18 mouse cellular contexts compared by ENCODE assay signal in the genomic region with DNA sequence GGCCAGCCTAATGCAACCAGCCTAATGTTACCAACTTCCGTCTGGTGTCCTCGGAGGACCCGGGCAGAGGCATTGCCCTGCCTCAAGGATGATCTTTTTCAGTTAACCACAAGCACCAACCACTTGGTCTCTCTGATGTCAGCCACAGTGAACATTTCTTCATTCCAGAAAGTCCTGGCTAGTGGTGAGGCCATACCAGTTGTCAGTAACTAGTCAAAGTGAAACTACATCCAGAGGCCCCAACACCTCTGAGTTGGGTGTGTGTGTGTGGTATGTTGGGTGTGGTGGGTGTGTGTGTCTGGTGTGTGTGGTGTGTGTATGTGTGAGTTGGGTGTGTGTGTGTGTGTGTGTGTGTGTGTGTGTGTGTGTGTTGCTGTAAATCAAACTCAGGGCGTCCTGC. TPM values are rescaled to one million over a fixed set of nuclear protein-coding genes. Genes with fewer than 3 reads are reported as not detected.
DNase-seq lines count a peak whose midpoint lies in the region; ATAC-seq and TF ChIP-seq lines count a peak whose summit lies in the region.
"Had no signal": no experiment of that assay in that cellular context is flagged by ENCODE, and none has a peak within 500 bp of the region (broad histone marks: within the 10 kb centered on the region; RNA-seq: fewer than 3 reads in every experiment).

No protein-coding gene starts in this region.

- peaks cover 5% of the 10 kb centered on the region; the same call in 1 of the 2 replicates for H3K4me1 ChIP-seq in heart, adult 2 months (ENCODE audit: control insufficient read depth, insufficient read depth, low read length)
- H3K4me1 ChIP-seq in CH12.LX (ENCODE audit: control insufficient read depth in 1 of 2, insufficient read depth in 2 of 2): peaks cover 3 to 31% of the 10 kb centered on the region in 2 experiments
- peaks cover 9% of the 10 kb centered on the region for H3K4me1 ChIP-seq in hindbrain, embryonic 14.5 days (replicated peaks; ENCODE audit: control insufficient read depth, insufficient read depth, low read length)
- H3K4me1 ChIP-seq: embryonic facial prominence, embryonic 12.5 days; hindbrain, embryonic 12.5 days; neural tube, embryonic 13.5 days had no signal

- intact Hi-C loops in heart, adult 2 months (cut with DNase I): no loop called here
- intact Hi-C loops in heart, postnatal 36 days (cut with DNase I): no loop called here

- H3K36me3 ChIP-seq in heart, adult 2 months (ENCODE audit: control insufficient read depth, insufficient read depth, low read length): no peaks in the 10 kb centered on the region
- peaks cover 2 to 3% of the 10 kb centered on the region in 2 experiments for H3K36me3 ChIP-seq in CH12.LX (replicated peaks in 1 of 2; ENCODE audit: control insufficient read depth in 1 of 2, insufficient read depth in 1 of 2, low read length in 1 of 2)
- H3K36me3 ChIP-seq in myocyte (ENCODE audit: control insufficient read depth, insufficient read depth): no peaks in the 10 kb centered on the region
- no peaks in the 10 kb centered on the region for H3K36me3 ChIP-seq in hindbrain, embryonic 14.5 days (replicated peaks; ENCODE audit: control insufficient read depth, insufficient read depth)
- H3K36me3 ChIP-seq: embryonic facial prominence, embryonic 12.5 days; heart, embryonic 12.5 days; hindbrain, embryonic 12.5 days; kidney, embryonic 15.5 days; midbrain, embryonic 13.5 days; neural tube, embryonic 13.5 days had no signal

- ATAC-seq in hematopoietic stem cell, adult 5-6 weeks (replicated peaks in 1 of 2; ENCODE audit: insufficient read depth in 1 of 2, low FRiP score in 2 of 2, low TSS enrichment in 1 of 2, low read depth in 1 of 2, poor library complexity in 2 of 2, severe bottlenecking in 2 of 2): peak; percentile 13 to 27; a peak in 1 of 4 replicates
- no peak for ATAC-seq in hindbrain, embryonic 14.5 days (ENCODE audit: low FRiP score)
- ATAC-seq: midbrain, embryonic 13.5 days had no signal

- H3K9me3 ChIP-seq in CH12.LX (replicated peaks; ENCODE audit: low read length): no peaks in the 10 kb centered on the region
- H3K9me3 ChIP-seq in hindbrain, embryonic 14.5 days (ENCODE audit: control insufficient read depth, low read length): no peaks in the 10 kb centered on the region
- H3K9me3 ChIP-seq: embryonic facial prominence, embryonic 12.5 days; heart, embryonic 12.5 days; hindbrain, embryonic 12.5 days; kidney, embryonic 15.5 days; midbrain, embryonic 13.5 days; neural tube, embryonic 13.5 days had no signal

- TF ChIP-seq EP300 in heart, adult 2 months (IDR thresholded peaks at IDR 0.05; ENCODE audit: insufficient read depth, low read depth, low read length): no peak
- peak; percentile 86 for TF ChIP-seq EP300 in CH12.LX (IDR thresholded peaks at IDR 0.05; ENCODE audit: low read length)

- no peak overlapping the region for H3K4me3 ChIP-seq in heart, adult 2 months
- H3K4me3 ChIP-seq in CH12.LX (replicated peaks in 1 of 3; ENCODE audit: low read depth in 2 of 3, low read length in 2 of 3, poor library complexity in 1 of 3): peak overlapping the region; percentile 14 to 35 (median 26)
- H3K4me3 ChIP-seq in myocyte: no peak overlapping the region
- no peak overlapping the region for H3K4me3 ChIP-seq in hindbrain, embryonic 14.5 days (replicated peaks; ENCODE audit: low read length)
- H3K4me3 ChIP-seq: embryonic facial prominence, embryonic 12.5 days; heart, embryonic 12.5 days; hindbrain, embryonic 12.5 days; midbrain, embryonic 13.5 days; neural tube, embryonic 13.5 days had no signal

- no peak; the same call in 1 of the 2 replicates for TF ChIP-seq RAD21 in CH12.LX (IDR thresholded peaks at IDR 0.05; ENCODE audit: low read depth, low read length)

- TF ChIP-seq POLR2A in heart, adult 2 months (IDR thresholded peaks at IDR 0.05; ENCODE audit: insufficient read depth, low read depth, low read length): no peak
- TF ChIP-seq POLR2A in CH12.LX (IDR thresholded peaks at IDR 0.05; ENCODE audit: low read depth, low read length) (no peak; the same call in 1 of the 2 replicates), myocyte (IDR thresholded peaks at IDR 0.05; ENCODE audit: insufficient read length, low read depth) (no peak)

- no peaks in the 10 kb centered on the region for H3K79me2 ChIP-seq in heart, adult 2 months (replicated peaks; ENCODE audit: control insufficient read depth, insufficient read depth, low read length)
- H3K79me2 ChIP-seq in CH12.LX (replicated peaks; ENCODE audit: control insufficient read depth, extremely low read depth, insufficient read depth, poor library complexity, severe bottlenecking) (no peaks in the 10 kb centered on the region), myocyte (ENCODE audit: control insufficient read depth, insufficient read depth) (no peaks in the 10 kb centered on the region)

- 90% methylated on average over 4 of the region's 4 CpGs for WGBS in heart, adult 2 months
- 94% methylated on average over 4 of the region's 4 CpGs for WGBS in hindbrain, embryonic 14.5 days

- in situ Hi-C loops in CH12.LX (cut with MboI; ENCODE audit: low pct_ligation_motif_present, low pct_unique_long_range_greater_than_20kb, low sequenced_read_pairs): no loop called here

- H3ac ChIP-seq in myocyte (ENCODE audit: control insufficient read depth, insufficient read length): no peak overlapping the region

- dilution Hi-C loops in CH12.LX (cut with MboI; ENCODE audit: extremely low pct_ligation_motif_present, extremely low pct_unique_long_range_greater_than_20kb, low sequenced_read_pairs): no loop called here

- no peaks in the 10 kb centered on the region for H3K27me3 ChIP-seq in heart, adult 2 months (ENCODE audit: control insufficient read depth, insufficient read depth, low read length)
- H3K27me3 ChIP-seq in CH12.LX (replicated peaks): no peaks in the 10 kb centered on the region
- H3K27me3 ChIP-seq in myocyte (ENCODE audit: control insufficient read depth, insufficient read depth, insufficient read length): no peaks in the 10 kb centered on the region
- H3K27me3 ChIP-seq in hindbrain, embryonic 14.5 days (ENCODE audit: control insufficient read depth, insufficient read depth, low read length): no peaks in the 10 kb centered on the region
- H3K27me3 ChIP-seq: embryonic facial prominence, embryonic 12.5 days; heart, embryonic 12.5 days; hindbrain, embryonic 12.5 days; kidney, embryonic 15.5 days; midbrain, embryonic 13.5 days; neural tube, embryonic 13.5 days had no signal

- H3K4me2 ChIP-seq in CH12.LX (ENCODE audit: insufficient read depth, low read depth, poor library complexity, severe bottlenecking): peak overlapping the region; percentile 18
- peak overlapping the region; percentile 13 for H3K4me2 ChIP-seq in myocyte (ENCODE audit: low read depth)
- H3K4me2 ChIP-seq in hindbrain, embryonic 14.5 days (replicated peaks): no peak overlapping the region
- H3K4me2 ChIP-seq: embryonic facial prominence, embryonic 12.5 days; heart, embryonic 12.5 days; hindbrain, embryonic 12.5 days; midbrain, embryonic 13.5 days; neural tube, embryonic 13.5 days had no signal

- no peak for TF ChIP-seq CTCF in heart, adult 2 months (IDR thresholded peaks at IDR 0.05)
- TF ChIP-seq CTCF in CH12.LX (conservative IDR thresholded peaks at IDR 0.05 in 1 of 2, IDR thresholded peaks at IDR 0.05 in 1 of 2; ENCODE audit: low read depth in 2 of 2, low read length in 2 of 2): no peak

- no peak overlapping the region for H3K9ac ChIP-seq in heart, adult 2 months (ENCODE audit: low read depth, low read length)
- peak overlapping the region; percentile 67 for H3K9ac ChIP-seq in CH12.LX (ENCODE audit: insufficient read depth, low read depth)
- no peak overlapping the region for H3K9ac ChIP-seq in hindbrain, embryonic 14.5 days
- H3K9ac ChIP-seq: embryonic facial prominence, embryonic 12.5 days; heart, embryonic 12.5 days; hindbrain, embryonic 12.5 days; kidney, embryonic 15.5 days; liver, embryonic 14.5 days; midbrain, embryonic 13.5 days; neural tube, embryonic 13.5 days had no signal

- peak overlapping the region; percentile 84; the same call in 1 of the 2 replicates for H3K27ac ChIP-seq in heart, adult 2 months
- peak overlapping the region; percentile 94 for H3K27ac ChIP-seq in CH12.LX (ENCODE audit: insufficient read depth, low read depth)
- no peak overlapping the region for H3K27ac ChIP-seq in hindbrain, embryonic 14.5 days
- H3K27ac ChIP-seq: embryonic facial prominence, embryonic 12.5 days; hindbrain, embryonic 12.5 days; liver, embryonic 14.5 days; midbrain, embryonic 13.5 days had no signal

- DNase-seq in heart, adult 2 months: no peak
- no peak for DNase-seq in heart, postnatal 4 days
- peak; percentile 78 for DNase-seq in CH12.LX (ENCODE audit: extremely low read depth)
- no peak for DNase-seq in spleen, postnatal 10 days (ENCODE audit: low spot score in 2 of 2)
- no peak for DNase-seq in heart, postnatal 36 days
- no peak for DNase-seq in hindbrain, embryonic 14.5 days (ENCODE audit: low spot score)
- DNase-seq: cerebellum, postnatal 14 days; retina, postnatal 1 day; thymus, adult 2 months had no signal

RNA-seq across cellular contexts. Expression of a gene that starts 8.3 kb away (rescaled TPM):
- total RNA-seq in heart, adult 2 months (2021): under 1 TPM; 0.82 to 0.86 TPM
- polyA plus RNA-seq in heart, adult 2 months (2012; rRNA removed): 1.3 TPM in 2 replicates
- total RNA-seq in heart, postnatal 4 days (2021): 1 to 10 TPM; 1.3 to 1.4 TPM
- total RNA-seq in CH12.LX (2012; rRNA removed) (20.9 and 24.0 TPM in 2 replicates), CH12.LX (2014; rRNA removed) (3.6 and 4.6 TPM in 2 replicates)
- polyA plus RNA-seq in CH12.LX (2012; ENCODE audit: insufficient read length, low read depth) (2.9 TPM in 2 replicates), myocyte (2012; fragmentation: generic; extraction: Trizol) (18.0 TPM)
- total RNA-seq in hematopoietic stem cell, adult 5-6 weeks (2017): 0.19 and 0.74 TPM in 2 replicates
- under 1 TPM; 0.61 to 0.89 TPM for total RNA-seq in heart, postnatal 36 days (2021)
- polyA plus RNA-seq in hindbrain, embryonic 14.5 days (2014; fragmentation: Nextera tagmentation; extraction: Ambion mirVana): 0.68 and 0.99 TPM in 2 replicates

RNA-seq across cellular contexts. Expression of a gene that starts 16.4 kb away (rescaled TPM):
- total RNA-seq in heart, adult 2 months (2021): 1 to 10 TPM; 1.2 to 2.9 TPM
- polyA plus RNA-seq in heart, adult 2 months (2012; rRNA removed): 1.6 and 3.3 TPM in 2 replicates
- 1 to 10 TPM; 2.0 to 2.5 TPM for total RNA-seq in heart, postnatal 4 days (2021)
- total RNA-seq in CH12.LX (2012; rRNA removed) (6.2 and 8.6 TPM in 2 replicates), CH12.LX (2014; rRNA removed) (3.7 and 3.8 TPM in 2 replicates)
- polyA plus RNA-seq in CH12.LX (2012; ENCODE audit: insufficient read length, low read depth) (4.9 and 5.5 TPM in 2 replicates), myocyte (2012; fragmentation: generic; extraction: Trizol) (4.7 TPM)
- total RNA-seq in hematopoietic stem cell, adult 5-6 weeks (2017): 4.5 and 8.0 TPM in 2 replicates
- total RNA-seq in heart, postnatal 36 days (2021): 1 to 10 TPM; 1.7 to 1.9 TPM
- polyA plus RNA-seq in hindbrain, embryonic 14.5 days (2014; fragmentation: Nextera tagmentation; extraction: Ambion mirVana): 7.4 and 8.8 TPM in 2 replicates

RNA-seq across cellular contexts. Expression of a gene that starts 19.4 kb away (rescaled TPM):
- total RNA-seq in heart, adult 2 months (2021): 10 to 100 TPM; 10.5 to 12.4 TPM
- 9.9 and 14.9 TPM in 2 replicates for polyA plus RNA-seq in heart, adult 2 months (2012; rRNA removed)
- total RNA-seq in heart, postnatal 4 days (2021): 10 to 100 TPM; 36.5 to 42.5 TPM
- total RNA-seq in CH12.LX (2012; rRNA removed) (80.2 and 108 TPM in 2 replicates), CH12.LX (2014; rRNA removed) (142 and 157 TPM in 2 replicates)
- polyA plus RNA-seq in CH12.LX (2012; ENCODE audit: insufficient read length, low read depth) (97.9 and 103 TPM in 2 replicates), myocyte (2012; fragmentation: generic; extraction: Trizol) (13.9 TPM)
- 46.5 and 50.1 TPM in 2 replicates for total RNA-seq in hematopoietic stem cell, adult 5-6 weeks (2017)
- total RNA-seq in heart, postnatal 36 days (2021): 10 to 100 TPM; 11.6 to 15.0 TPM
- 37.0 and 46.7 TPM in 2 replicates for polyA plus RNA-seq in hindbrain, embryonic 14.5 days (2014; fragmentation: Nextera tagmentation; extraction: Ambion mirVana)

RNA-seq across cellular contexts. Expression of a gene that starts 47.4 kb away (rescaled TPM):
- total RNA-seq in heart, adult 2 months (2021): 1 to 10 TPM; 1.7 to 2.1 TPM
- polyA plus RNA-seq in heart, adult 2 months (2012; rRNA removed): 2.4 and 4.5 TPM in 2 replicates
- 1 to 10 TPM; 2.9 to 3.4 TPM for total RNA-seq in heart, postnatal 4 days (2021)
- 14.2 and 17.1 TPM in 2 replicates for total RNA-seq in CH12.LX (2012; rRNA removed)
- total RNA-seq in CH12.LX (2014; rRNA removed): 9.3 and 10.2 TPM in 2 replicates
- polyA plus RNA-seq in CH12.LX (2012; ENCODE audit: insufficient read length, low read depth): 30.7 and 35.7 TPM in 2 replicates
- 9.8 and 12.8 TPM in 2 replicates for total RNA-seq in hematopoietic stem cell, adult 5-6 weeks (2017)
- polyA plus RNA-seq in myocyte (2012; fragmentation: generic; extraction: Trizol): not detected
- 1 to 10 TPM; 2.2 to 2.9 TPM for total RNA-seq in heart, postnatal 36 days (2021)
- polyA plus RNA-seq in hindbrain, embryonic 14.5 days (2014; fragmentation: Nextera tagmentation; extraction: Ambion mirVana): 0.61 and 0.71 TPM in 2 replicates

Comparison
In these comparisons a context has a peak if more than half of its experiments do, and no peak if none do; other contexts are left out.
1. H3K4me3 ChIP-seq: peak in CH12.LX (3 of 3); none in heart, adult 2 months (single experiment), myocyte (single experiment) and hindbrain, embryonic 14.5 days (single experiment).